ENCODE assay signal across 26 mouse cellular contexts in genomic region chr2:156272553-156272952, GRCm38 (mm10).
"Had no signal": no experiment of that assay in that cellular context is flagged by ENCODE, and none has a peak within 500 bp of the region (broad histone marks: within the 10 kb centered on the region; RNA-seq: fewer than 3 reads in every experiment).

No protein-coding gene starts in this region.

- DNase-seq: left cerebral cortex, postnatal 4 days; liver; liver, embryonic 13.5 days; liver, postnatal 0 days; lung, adult 18-20 months; lung, adult 2 months; lung, embryonic 14.5 days; lung, postnatal 10 days; lung, postnatal 14 days; lung, postnatal 36 days; lung, postnatal 4 days; midbrain, embryonic 14.5 days had no signal

- H3K4me2 ChIP-seq: limb, embryonic 12.5 days; limb, embryonic 13.5 days; limb, embryonic 15.5 days; liver, embryonic 11.5 days; liver, embryonic 12.5 days; liver, embryonic 13.5 days; liver, embryonic 15.5 days; lung, embryonic 14.5 days; lung, embryonic 15.5 days; midbrain, embryonic 11.5 days; midbrain, embryonic 12.5 days; midbrain, embryonic 13.5 days; midbrain, embryonic 15.5 days had no signal

- H3K4me3 ChIP-seq: limb, embryonic 10.5 days; limb, embryonic 12.5 days; limb, embryonic 13.5 days; limb, embryonic 15.5 days; liver, embryonic 12.5 days; liver, embryonic 13.5 days; liver, embryonic 15.5 days; lung, embryonic 15.5 days; megakaryocyte, embryonic 14.5 days; midbrain, embryonic 10.5 days; midbrain, embryonic 12.5 days; midbrain, embryonic 13.5 days; midbrain, embryonic 15.5 days had no signal

- H3K27me3 ChIP-seq: limb, embryonic 12.5 days; limb, embryonic 13.5 days; limb, embryonic 15.5 days; liver, embryonic 12.5 days; liver, embryonic 13.5 days; liver, embryonic 15.5 days; lung, embryonic 15.5 days; megakaryocyte, embryonic 14.5 days; midbrain, embryonic 12.5 days; midbrain, embryonic 13.5 days; midbrain, embryonic 15.5 days had no signal
